In genomic region chr6:119478560-119479342, GRCm38 (mm10) we compare ENCODE assay signal across 8 mouse cellular contexts. TPM values are rescaled to one million over a fixed set of nuclear protein-coding genes. Genes with fewer than 3 reads are reported as not detected.
A peak's percentile ranks its signal among the peaks of the same experiment; 100 is the strongest.
DNase-seq lines count a peak whose midpoint lies in the region; ATAC-seq and TF ChIP-seq lines count a peak whose summit lies in the region.

No protein-coding gene starts in this region.

- H3K27me3 ChIP-seq in hindbrain, postnatal 0 days (ENCODE audit: insufficient read depth, low read length) = no peaks in the 10 kb centered on the region

- ATAC-seq in common myeloid progenitor, adult 5-6 weeks (replicated peaks; ENCODE audit: low read depth, poor library complexity, severe bottlenecking) = peak; percentile 63
- ATAC-seq in hindbrain, postnatal 0 days = peak; percentile 95
- peak; percentile 71 for ATAC-seq in megakaryocyte, adult 5-6 weeks (ENCODE audit: poor library complexity, severe bottlenecking)

- peak overlapping the region; percentile 99 for H3K4me2 ChIP-seq in hindbrain, postnatal 0 days (ENCODE audit: low read depth, low read length)

- DNase-seq in ZHBTc4 (ENCODE audit: low read depth, low spot score) = peak; percentile 92
- DNase-seq in gastrocnemius, adult 2 months = peak; percentile 92
- peak; percentile 96 for DNase-seq in hindbrain, postnatal 0 days (ENCODE audit: low spot score)
- peak; percentile 85 to 86 for DNase-seq in left cerebral cortex, adult 2 months (ENCODE audit: extremely low spot score in 1 of 2, low spot score in 2 of 2)
- peak; percentile 88 for DNase-seq in right cerebral cortex, adult 18-20 months
- peak; percentile 89 for DNase-seq in urinary bladder, adult 2 months (ENCODE audit: low spot score)

- H3K9ac ChIP-seq in hindbrain, postnatal 0 days (replicated peaks; ENCODE audit: low read length) = peak overlapping the region; percentile 94

- TF ChIP-seq CTCF in gastrocnemius, adult 2 months (IDR thresholded peaks at IDR 0.05) = no peak
- no peak for TF ChIP-seq CTCF in hindbrain, postnatal 0 days (IDR thresholded peaks at IDR 0.05; ENCODE audit: low read depth)
- TF ChIP-seq CTCF in left cerebral cortex, adult 2 months (IDR thresholded peaks at IDR 0.05) = no peak

- no peaks in the 10 kb centered on the region for H3K9me3 ChIP-seq in hindbrain, postnatal 0 days (ENCODE audit: low read length)

- peaks cover 7% of the 10 kb centered on the region; the same call in 1 of the 2 replicates for H3K4me1 ChIP-seq in hindbrain, postnatal 0 days (ENCODE audit: insufficient read depth, low read length)

- peaks cover 4% of the 10 kb centered on the region; the same call in 1 of the 2 replicates for H3K36me3 ChIP-seq in hindbrain, postnatal 0 days (ENCODE audit: insufficient read depth, low read length)

- peak overlapping the region; percentile 97 for H3K27ac ChIP-seq in gastrocnemius, adult 2 months
- peak overlapping the region; percentile 99 for H3K27ac ChIP-seq in hindbrain, postnatal 0 days
- peak overlapping the region; percentile 96 for H3K27ac ChIP-seq in left cerebral cortex, adult 2 months

- WGBS in hindbrain, postnatal 0 days = 2% methylated on average over 33 of the region's 49 CpGs

- H3K4me3 ChIP-seq in gastrocnemius, adult 2 months = peak overlapping the region; percentile 83
- H3K4me3 ChIP-seq in hindbrain, postnatal 0 days (ENCODE audit: low read length) = peak overlapping the region; percentile 92
- peak overlapping the region; percentile 80 for H3K4me3 ChIP-seq in left cerebral cortex, adult 2 months

- intact Hi-C loops in gastrocnemius, adult 2 months (cut with DNase I) = no loop called here
- intact Hi-C loops in left cerebral cortex, adult 2 months (cut with DNase I) = loop anchor here (1.0 kb wide), 1 partner anchor 26 kb away; no protein-coding TSS in a partner anchor

RNA-seq across cellular contexts. Expression of gene Fbxl14, which starts 0.7 kb away (rescaled TPM):
- 39.2 and 48.1 TPM in 2 replicates for total RNA-seq in common myeloid progenitor, adult 5-6 weeks (2017)
- 10 to 100 TPM; 10.3 to 10.4 TPM for total RNA-seq in gastrocnemius, adult 2 months (2021)
- 51.6 and 57.3 TPM in 2 replicates for total RNA-seq in hindbrain, postnatal 0 days (2014; rRNA removed)
- 2.0 and 2.7 TPM in 2 replicates for polyA plus RNA-seq in hindbrain, postnatal 0 days (2015; fragmentation: Nextera tagmentation; extraction: Ambion mirVana)
- total RNA-seq in left cerebral cortex, adult 2 months (2021) = 10 to 100 TPM; 35.9 to 40.4 TPM
- total RNA-seq in megakaryocyte, adult 5-6 weeks (2015) = 38.4 and 40.4 TPM in 2 replicates
- 40.1 and 42.2 TPM in 2 replicates for total RNA-seq in megakaryocyte, adult 5-6 weeks (2017)
- 28.2 and 30.6 TPM in 2 replicates for polyA plus RNA-seq in urinary bladder, adult 2 months (2012; rRNA removed)

Comparison
In these comparisons a context has a peak if more than half of its experiments do, and no peak if none do; other contexts are left out.
1. Peak in every context shown above with its lines: DNase-seq, ATAC-seq, H3K4me3 ChIP-seq and H3K27ac ChIP-seq.